Mouse (Mus musculus): Measurements from ENCODE around the gene Flrt1.

- no peak for TF ChIP-seq NELFE (IDR thresholded peaks at IDR 0.05; ENCODE audit: low read depth, low read length)
- TF ChIP-seq CTCF (conservative IDR thresholded peaks at IDR 0.05 in 1 of 2, IDR thresholded peaks at IDR 0.05 in 1 of 2; ENCODE audit: low read depth in 2 of 2, low read length in 2 of 2): no peak
- TF ChIP-seq POLR2A (IDR thresholded peaks at IDR 0.05; ENCODE audit: low read depth, low read length): no peak
- no peak for TF ChIP-seq MAX (IDR thresholded peaks at IDR 0.05; ENCODE audit: low read length)
- TF ChIP-seq MXI1 (IDR thresholded peaks at IDR 0.05; ENCODE audit: low read depth, low read length): no peak
- no peak for TF ChIP-seq EP300 (IDR thresholded peaks at IDR 0.05; ENCODE audit: low read length)
- TF ChIP-seq ZNF384 (IDR thresholded peaks at IDR 0.05; ENCODE audit: low read depth, low read length): no peak
Observed at GRCm38 (mm10) chr19:7089842-7090251, 15.7 kb downstream of the Flrt1 start.

Data from CH12.LX (cell line).